Comparison of ENCODE assay signal across 8 mouse cellular contexts in the genomic region with DNA sequence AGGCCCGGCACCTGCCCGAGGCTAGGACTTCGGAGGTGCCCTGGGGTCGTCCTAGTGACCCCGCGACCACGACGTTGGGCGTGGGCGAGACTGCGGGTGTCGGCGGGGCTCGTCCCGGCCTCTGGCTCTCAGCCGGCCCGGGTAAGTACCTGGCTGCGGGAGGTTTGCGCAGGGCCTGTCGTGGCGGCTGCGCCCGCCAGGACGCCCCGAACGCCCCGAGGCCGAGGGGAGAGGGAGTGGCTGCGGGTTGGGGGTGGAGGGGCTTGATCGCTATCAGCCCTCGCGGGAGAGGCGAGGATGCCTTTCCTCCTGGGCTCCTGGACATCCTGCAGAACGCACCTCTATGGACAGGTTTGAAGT. TPM values are rescaled to one million over a fixed set of nuclear protein-coding genes. Genes with fewer than 3 reads are reported as not detected.
DNase-seq lines count a peak whose midpoint lies in the region; ATAC-seq and TF ChIP-seq lines count a peak whose summit lies in the region.

No protein-coding gene starts in this region.

- peak overlapping the region; percentile 39; the same call in 1 of the 2 replicates for H3K27ac ChIP-seq in forebrain, embryonic 14.5 days (ENCODE audit: low read depth, low read length)
- no peak overlapping the region for H3K27ac ChIP-seq in limb, embryonic 13.5 days
- H3K27ac ChIP-seq in midbrain, postnatal 0 days (ENCODE audit: low read depth, low read length): peak overlapping the region; percentile 71

- H3K36me3 ChIP-seq in forebrain, embryonic 14.5 days (ENCODE audit: control insufficient read depth, insufficient read depth, low read length): no peaks in the 10 kb centered on the region
- no peaks in the 10 kb centered on the region for H3K36me3 ChIP-seq in limb, embryonic 13.5 days
- no peaks in the 10 kb centered on the region for H3K36me3 ChIP-seq in midbrain, postnatal 0 days (ENCODE audit: insufficient read depth, low read length)

- peak; percentile 24 for DNase-seq in adrenal gland, postnatal 14 days
- no peak for DNase-seq in adrenal gland, postnatal 10 days
- DNase-seq in right cerebral cortex, postnatal 4 days: peak; percentile 8
- DNase-seq in right cerebral cortex, postnatal 36 days (ENCODE audit: low spot score in 2 of 2): no peak
- DNase-seq in forebrain, embryonic 14.5 days (ENCODE audit: low spot score): peak; percentile 7
- DNase-seq in midbrain, postnatal 0 days (ENCODE audit: low spot score): no peak

- H3K4me3 ChIP-seq in forebrain, embryonic 14.5 days (ENCODE audit: low read depth, low read length): peak overlapping the region; percentile 56
- H3K4me3 ChIP-seq in limb, embryonic 13.5 days: peak overlapping the region; percentile 66
- H3K4me3 ChIP-seq in midbrain, postnatal 0 days (ENCODE audit: low read depth, low read length): peak overlapping the region; percentile 65

- peak; percentile 76 for ATAC-seq in forebrain, embryonic 14.5 days
- peak; percentile 73 for ATAC-seq in limb, embryonic 13.5 days (ENCODE audit: low FRiP score, low read depth)
- peak; percentile 73 for ATAC-seq in midbrain, postnatal 0 days (ENCODE audit: low FRiP score)
- ATAC-seq in monocyte, adult 5-6 weeks (replicated peaks; ENCODE audit: insufficient number of reproducible peaks, low FRiP score, low TSS enrichment, poor library complexity, severe bottlenecking): no peak

- no peaks in the 10 kb centered on the region for H3K9me3 ChIP-seq in forebrain, embryonic 14.5 days (replicated peaks; ENCODE audit: control insufficient read depth, low read length)
- H3K9me3 ChIP-seq in limb, embryonic 13.5 days: no peaks in the 10 kb centered on the region
- no peaks in the 10 kb centered on the region for H3K9me3 ChIP-seq in midbrain, postnatal 0 days (ENCODE audit: low read length)

- no peaks in the 10 kb centered on the region for H3K27me3 ChIP-seq in forebrain, embryonic 14.5 days (replicated peaks; ENCODE audit: control insufficient read depth, insufficient read depth, low read length)
- H3K27me3 ChIP-seq in limb, embryonic 13.5 days: peaks cover 3% of the 10 kb centered on the region; the same call in 1 of the 2 replicates
- H3K27me3 ChIP-seq in midbrain, postnatal 0 days (ENCODE audit: insufficient read depth, low read length): no peaks in the 10 kb centered on the region

- TF ChIP-seq CTCF in midbrain, postnatal 0 days (IDR thresholded peaks at IDR 0.05): no peak

- H3K4me1 ChIP-seq in forebrain, embryonic 14.5 days (ENCODE audit: control insufficient read depth, insufficient read depth, low read length): no peaks in the 10 kb centered on the region
- no peaks in the 10 kb centered on the region for H3K4me1 ChIP-seq in limb, embryonic 13.5 days
- no peaks in the 10 kb centered on the region; the same call in 1 of the 2 replicates for H3K4me1 ChIP-seq in midbrain, postnatal 0 days (ENCODE audit: insufficient read depth, low read length)

- WGBS in forebrain, embryonic 14.5 days: 23% methylated on average over 30 of the region's 34 CpGs
- WGBS in limb, embryonic 13.5 days: 15% methylated on average over 34 of the region's 34 CpGs
- WGBS in midbrain, postnatal 0 days: 12% methylated on average over 20 of the region's 34 CpGs

- peak overlapping the region; percentile 76 for H3K9ac ChIP-seq in forebrain, embryonic 14.5 days (ENCODE audit: low read length)
- peak overlapping the region; percentile 82 for H3K9ac ChIP-seq in limb, embryonic 13.5 days
- H3K9ac ChIP-seq in midbrain, postnatal 0 days (replicated peaks; ENCODE audit: low read length, poor library complexity, severe bottlenecking): peak overlapping the region; percentile 83

- H3K4me2 ChIP-seq in forebrain, embryonic 14.5 days (ENCODE audit: low read length): peak overlapping the region; percentile 59
- H3K4me2 ChIP-seq in limb, embryonic 13.5 days (replicated peaks): peak overlapping the region; percentile 64
- peak overlapping the region; percentile 41 for H3K4me2 ChIP-seq in midbrain, postnatal 0 days (ENCODE audit: low read depth, low read length, poor library complexity, severe bottlenecking)

RNA-seq across cellular contexts. Expression of a gene that starts 0.3 kb away (rescaled TPM):
- total RNA-seq in adrenal gland, postnatal 14 days (2021): 9.0 and 11.0 TPM in 2 replicates
- total RNA-seq in adrenal gland, postnatal 10 days (2021): 10 to 100 TPM in 1 of 2 experiments, 1 to 10 TPM in 1; 9.1 to 12.0 TPM
- 6.1 and 6.4 TPM in 2 replicates for polyA plus RNA-seq in forebrain, embryonic 14.5 days (2014; fragmentation: Nextera tagmentation; extraction: Ambion mirVana)
- polyA plus RNA-seq in limb, embryonic 13.5 days (2015; fragmentation: Nextera tagmentation; extraction: Ambion mirVana): 2.7 and 2.9 TPM in 2 replicates
- total RNA-seq in midbrain, postnatal 0 days (2014; rRNA removed): 30.2 and 84.5 TPM in 2 replicates
- 6.2 and 9.0 TPM in 2 replicates for polyA plus RNA-seq in midbrain, postnatal 0 days (2015; fragmentation: Nextera tagmentation; extraction: Ambion mirVana)
- total RNA-seq in monocyte, adult 5-6 weeks (2017): 10.9 to 11.7 TPM (median 11.0 TPM) in 3 replicates

Comparison
In these comparisons a context has a peak if more than half of its experiments do, and no peak if none do; other contexts are left out.
1. DNase-seq: peak in adrenal gland, postnatal 14 days (single experiment), right cerebral cortex, postnatal 4 days (single experiment) and forebrain, embryonic 14.5 days (single experiment); none in adrenal gland, postnatal 10 days (single experiment), right cerebral cortex, postnatal 36 days (0 of 2) and midbrain, postnatal 0 days (single experiment).
2. Peak in every context shown above with its lines, with median percentiles within 50 percentile points of each other: H3K4me2 ChIP-seq, H3K4me3 ChIP-seq and H3K9ac ChIP-seq.